Mouse (Mus musculus): ENCODE measurements at regions not wholly inside any gene's neighbourhood (a gene's known extent, or its start where the extent isn't known, plus 50 kb on each side); places are given as distances from the start of the nearest gene placed in this dataset.

GRCm38 (mm10) chr17:9557544-9557943 is 112.0 kb downstream of the Pabpc6 start:
- 52% methylated on average over 4 of the region's 4 CpGs for WGBS (ENCODE audit: insufficient replicate concordance)

GRCm38 (mm10) chr17:9566846-9567245 is 102.7 kb downstream of the Pabpc6 start:
- no peak for ATAC-seq
- TF ChIP-seq CTCF (IDR thresholded peaks at IDR 0.05; ENCODE audit: low read depth) (no peak), EP300 (IDR thresholded peaks at IDR 0.05; ENCODE audit: low read depth) (no peak)
- Histone ChIP-seq H3K4me2 (ENCODE audit: low read depth, low read length) (no peak overlapping the region), H3K4me1 (ENCODE audit: insufficient read depth) (no peaks in the 10 kb centered on the region), H3K27me3 (ENCODE audit: insufficient read depth, low read length) (no peaks in the 10 kb centered on the region), H3K36me3 (replicated peaks; ENCODE audit: insufficient read depth, low read length) (no peaks in the 10 kb centered on the region), H3K9ac (replicated peaks) (no peak overlapping the region), H3K9me3 (ENCODE audit: low read length) (no peaks in the 10 kb centered on the region), H3K27ac (ENCODE audit: low read depth) (no peak overlapping the region), H3K4me3 (ENCODE audit: low read depth, low read length) (no peak overlapping the region)
- WGBS (ENCODE audit: insufficient replicate concordance), result 65% methylated on average over 6 of the region's 6 CpGs
- no peak for DNase-seq

More at GRCm38 (mm10) chr17:9557544-9557943, 112.0 kb downstream of the Pabpc6 start:
- no peaks in the 10 kb centered on the region for H3K36me3 ChIP-seq (replicated peaks; ENCODE audit: insufficient read depth, low read length)
- no peaks in the 10 kb centered on the region for H3K27me3 ChIP-seq (ENCODE audit: insufficient read depth, low read length)
- DNase-seq (no peak), ATAC-seq (no peak)
- H3K9me3 ChIP-seq (ENCODE audit: low read length), result no peaks in the 10 kb centered on the region
- H3K27ac ChIP-seq (ENCODE audit: low read depth), result no peak overlapping the region
- no peak overlapping the region for H3K4me2 ChIP-seq (ENCODE audit: low read depth, low read length)
- H3K4me1 ChIP-seq (ENCODE audit: insufficient read depth), result no peaks in the 10 kb centered on the region
- TF ChIP-seq EP300 (IDR thresholded peaks at IDR 0.05; ENCODE audit: low read depth) (no peak), CTCF (IDR thresholded peaks at IDR 0.05; ENCODE audit: low read depth) (no peak)
- no peak overlapping the region for H3K9ac ChIP-seq (replicated peaks)
- H3K4me3 ChIP-seq (ENCODE audit: low read depth, low read length), result no peak overlapping the region

DNA sequence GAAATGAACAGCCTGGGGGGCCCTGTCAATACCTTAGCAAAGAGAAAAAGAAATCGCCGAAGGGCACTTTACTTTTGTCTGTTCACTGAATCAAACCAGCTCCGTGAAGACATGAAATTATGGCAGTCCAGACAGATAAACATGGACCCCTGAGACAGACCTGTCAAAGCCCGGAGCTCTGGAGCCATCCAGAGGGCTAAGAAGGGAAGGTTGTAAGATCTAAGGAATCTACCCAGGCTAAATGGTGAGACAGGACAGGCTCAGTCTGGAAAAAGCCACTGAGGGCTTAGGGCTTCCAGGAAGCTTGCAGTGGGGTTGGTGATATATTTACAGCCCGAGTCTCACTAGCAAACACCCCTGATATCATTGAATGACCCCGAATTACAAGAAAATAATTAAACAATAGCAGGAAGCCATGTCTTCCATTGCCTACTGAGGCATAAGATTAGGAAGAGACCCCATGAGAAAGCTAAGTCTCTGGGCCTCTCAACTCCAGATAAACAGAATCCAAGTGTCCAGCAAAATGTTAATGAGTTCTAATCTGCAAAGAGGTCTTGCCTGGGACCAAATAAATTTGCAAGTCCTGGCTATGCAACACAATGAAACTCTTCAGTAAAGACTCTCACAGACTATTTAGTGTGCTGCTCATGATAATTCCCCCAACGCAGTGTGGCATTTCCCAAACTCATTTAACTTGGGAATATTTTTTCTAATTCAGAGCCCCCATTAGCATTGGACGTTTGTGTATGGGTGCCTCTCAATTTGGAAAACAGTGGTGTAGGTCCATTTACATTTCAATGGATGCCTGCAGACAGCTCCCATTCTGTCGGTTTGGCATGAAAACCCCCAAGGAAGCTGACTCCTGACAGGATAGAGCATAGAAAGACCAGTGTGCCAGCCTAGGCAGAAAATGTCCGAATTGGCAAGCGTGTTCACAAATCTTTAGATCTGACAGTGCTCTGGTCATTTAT is 89.8 kb downstream of the Pabpc6 start:
- Histone ChIP-seq H3K9me3 (ENCODE audit: low read length) (no peaks in the 10 kb centered on the region), H3K4me1 (ENCODE audit: insufficient read depth) (no peaks in the 10 kb centered on the region), H3K4me2 (ENCODE audit: low read depth, low read length) (no peak overlapping the region), H3K9ac (replicated peaks) (no peak overlapping the region), H3K27ac (ENCODE audit: low read depth) (no peak overlapping the region), H3K4me3 (ENCODE audit: low read depth, low read length) (no peak overlapping the region), H3K27me3 (ENCODE audit: insufficient read depth, low read length) (no peaks in the 10 kb centered on the region), H3K36me3 (replicated peaks; ENCODE audit: insufficient read depth, low read length) (no peaks in the 10 kb centered on the region)
- DNase-seq (no peak), ATAC-seq (no peak)
- WGBS (ENCODE audit: insufficient replicate concordance), result 38% methylated on average over 11 of the region's 11 CpGs
- no peak for TF ChIP-seq EP300 (IDR thresholded peaks at IDR 0.05; ENCODE audit: low read depth)
- TF ChIP-seq CTCF (IDR thresholded peaks at IDR 0.05; ENCODE audit: low read depth), result no peak

GRCm38 (mm10) chr17:9598131-9598530 is 71.4 kb downstream of the Pabpc6 start:
- no peaks in the 10 kb centered on the region for H3K9me3 ChIP-seq (ENCODE audit: low read length)
- H3K36me3 ChIP-seq (replicated peaks; ENCODE audit: insufficient read depth, low read length), result no peaks in the 10 kb centered on the region
- H3K27ac ChIP-seq (ENCODE audit: low read depth), result no peak overlapping the region
- WGBS (ENCODE audit: insufficient replicate concordance), result 68% methylated on average over 2 of the region's 2 CpGs
- no peaks in the 10 kb centered on the region for H3K27me3 ChIP-seq (ENCODE audit: insufficient read depth, low read length)
- DNase-seq (no peak), ATAC-seq (no peak)
- H3K4me3 ChIP-seq (ENCODE audit: low read depth, low read length), result no peak overlapping the region
- no peak overlapping the region for H3K4me2 ChIP-seq (ENCODE audit: low read depth, low read length)
- TF ChIP-seq EP300 (IDR thresholded peaks at IDR 0.05; ENCODE audit: low read depth) (no peak), CTCF (IDR thresholded peaks at IDR 0.05; ENCODE audit: low read depth) (no peak)
- no peak overlapping the region for H3K9ac ChIP-seq (replicated peaks)
- no peaks in the 10 kb centered on the region for H3K4me1 ChIP-seq (ENCODE audit: insufficient read depth)

GRCm38 (mm10) chr17:9600459-9600858 is 69.1 kb downstream of the Pabpc6 start:
- WGBS (ENCODE audit: insufficient replicate concordance), result 65% methylated on average over 2 of the region's 2 CpGs
- TF ChIP-seq CTCF (IDR thresholded peaks at IDR 0.05; ENCODE audit: low read depth), result peak; percentile 39
- TF ChIP-seq EP300 (IDR thresholded peaks at IDR 0.05; ENCODE audit: low read depth), result no peak
- Histone ChIP-seq H3K36me3 (replicated peaks; ENCODE audit: insufficient read depth, low read length) (no peaks in the 10 kb centered on the region), H3K4me3 (ENCODE audit: low read depth, low read length) (no peak overlapping the region), H3K4me2 (ENCODE audit: low read depth, low read length) (no peak overlapping the region), H3K9ac (replicated peaks) (no peak overlapping the region), H3K27me3 (ENCODE audit: insufficient read depth, low read length) (no peaks in the 10 kb centered on the region), H3K27ac (ENCODE audit: low read depth) (no peak overlapping the region), H3K9me3 (ENCODE audit: low read length) (no peaks in the 10 kb centered on the region), H3K4me1 (ENCODE audit: insufficient read depth) (no peaks in the 10 kb centered on the region)
- ATAC-seq (no peak), DNase-seq (no peak)

Data from liver, postnatal 0 days (tissue).